Mouse (Mus musculus) c-Kit-negative CD71-positive TER-119-positive erythroid progenitor cells, embryonic 14.5 days (primary cell): Measurements from ENCODE around the gene Sun5.
"Not testable (repeated sequence)": the region's sequence is repeated elsewhere in the genome, so short reads cannot be mapped to it uniquely, and the experiment has no call there.

Experiments used
- DNase-seq: peaks from one replicate; pipeline ENCODE4 v3.0.0-alpha.2; 2013; ENCODE audit warnings: low read depth, low spot score

The Sun5 gene

DNA sequence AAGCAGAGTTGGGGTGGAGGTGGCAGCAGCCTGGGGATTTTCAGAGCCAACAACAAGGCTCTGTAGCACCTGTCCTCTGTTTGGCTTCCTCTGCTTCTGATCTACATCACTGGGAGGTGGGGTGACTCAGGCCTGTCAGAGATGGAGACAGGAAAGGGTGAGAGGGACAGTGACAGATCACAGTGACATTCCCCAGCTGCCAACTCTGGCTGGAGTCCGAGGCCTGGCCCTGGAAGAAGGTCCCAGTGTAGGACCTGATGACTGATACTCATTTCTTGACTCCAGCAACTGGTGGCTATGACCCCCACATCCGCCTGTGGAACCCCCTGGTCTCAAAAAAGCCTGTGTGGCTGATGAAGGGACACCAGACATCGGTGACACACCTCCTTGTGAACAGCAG is 61.0 kb downstream of the Sun5 start:
- no peak for DNase-seq

GRCm38 (mm10) chr2:153808841-153809240 is 62.0 kb downstream of the Sun5 start:
- no peak for DNase-seq

- DNase-seq = no peak
These were observed 62.7 kb downstream of the Sun5 start for GRCm38 (mm10) chr2:153808146-153808545.

- not testable (repeated sequence) for DNase-seq
These were observed 63.4 kb downstream of the Sun5 start for GRCm38 (mm10) chr2:153807464-153807863.
